Mouse (Mus musculus): Measurements from ENCODE around the gene Impdh1. TPM values are rescaled to one million over a fixed set of nuclear protein-coding genes. Genes with fewer than 3 reads are reported as not detected.

The Impdh1 gene
- total RNA-seq, 2 experiments from 2014 or later: 56.7 to 58.6 TPM

DNA sequence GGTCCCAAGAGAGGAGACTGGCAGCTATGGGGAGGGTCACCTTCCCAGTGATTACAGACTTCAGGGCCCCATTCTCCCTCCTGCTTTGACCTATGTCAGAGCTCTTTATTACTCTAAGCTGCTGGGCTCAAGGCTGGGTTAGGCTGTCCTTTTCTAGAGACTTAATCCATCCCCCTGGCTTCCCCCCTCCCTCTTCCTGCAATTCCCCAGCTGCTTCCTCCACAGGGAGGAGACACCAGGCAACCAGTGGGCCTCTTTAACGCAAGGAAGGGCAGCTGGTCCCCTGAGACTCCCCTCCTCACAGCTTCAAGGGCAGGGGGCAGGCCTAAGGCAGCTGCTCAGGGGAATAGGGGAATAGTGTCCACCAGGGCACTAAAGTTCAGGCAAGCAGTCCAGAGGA, 1.9 kb downstream of the Impdh1 start:
- no peak for DNase-seq (ENCODE audit: low spot score in 2 of 2)

DNA sequence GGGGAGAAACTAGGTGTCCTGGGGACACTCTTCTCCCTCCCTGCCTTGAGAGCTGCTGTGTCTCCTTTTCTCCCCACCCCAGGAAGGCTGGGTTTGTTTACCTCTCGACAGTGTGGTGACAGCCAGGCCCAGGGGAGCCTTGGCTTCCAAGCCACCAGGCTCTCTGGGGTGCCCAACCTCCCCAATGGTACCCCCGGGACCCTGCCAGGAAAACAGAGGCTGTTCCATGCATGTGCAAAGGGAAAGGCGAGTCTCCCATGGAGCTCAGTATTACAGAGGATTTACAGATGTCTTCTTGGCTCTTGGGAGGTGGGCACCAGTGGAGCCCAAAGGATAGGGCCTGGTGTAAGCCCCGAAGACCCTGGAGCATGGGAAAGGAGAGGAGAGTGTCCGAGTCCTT, 2.7 kb downstream of the Impdh1 start:
- DNase-seq (ENCODE audit: low spot score in 2 of 2): no peak

DNA sequence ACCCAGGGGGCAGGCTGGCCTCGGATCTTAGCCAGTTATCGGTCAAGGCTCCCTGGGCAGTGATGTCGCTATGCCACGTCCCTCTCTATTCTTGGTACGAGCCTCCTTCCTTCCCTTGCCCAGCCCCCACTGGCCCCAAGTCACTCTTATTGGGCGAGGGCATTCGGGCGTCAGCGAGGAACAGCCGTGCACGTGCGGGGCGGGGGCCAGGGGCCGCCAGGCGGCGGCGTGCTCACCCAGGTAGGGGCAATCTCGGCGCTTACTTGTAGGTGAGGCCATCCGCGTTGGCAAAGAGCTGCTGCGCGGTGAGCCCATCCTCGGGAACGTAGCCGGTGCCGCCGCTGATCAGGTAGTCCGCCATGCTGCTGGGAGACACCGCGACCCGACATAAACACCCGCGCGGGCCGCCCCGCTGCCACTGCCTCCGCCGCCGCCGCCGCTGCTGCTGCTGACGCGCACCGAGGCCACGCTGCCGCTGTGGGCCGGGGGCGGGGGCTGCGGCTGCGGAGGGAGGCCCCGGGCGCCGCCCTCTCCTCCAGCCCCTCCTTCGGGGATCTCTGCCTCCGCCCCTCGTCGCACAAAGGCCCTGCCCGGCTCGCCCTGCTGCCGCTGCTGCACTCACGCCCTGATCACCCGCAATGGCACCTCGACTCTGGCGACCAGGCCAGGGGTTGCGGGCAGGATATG, 4.2 kb downstream of the Impdh1 start:
- peak; percentile 54 to 73 for DNase-seq (ENCODE audit: low spot score in 2 of 2)

DNA sequence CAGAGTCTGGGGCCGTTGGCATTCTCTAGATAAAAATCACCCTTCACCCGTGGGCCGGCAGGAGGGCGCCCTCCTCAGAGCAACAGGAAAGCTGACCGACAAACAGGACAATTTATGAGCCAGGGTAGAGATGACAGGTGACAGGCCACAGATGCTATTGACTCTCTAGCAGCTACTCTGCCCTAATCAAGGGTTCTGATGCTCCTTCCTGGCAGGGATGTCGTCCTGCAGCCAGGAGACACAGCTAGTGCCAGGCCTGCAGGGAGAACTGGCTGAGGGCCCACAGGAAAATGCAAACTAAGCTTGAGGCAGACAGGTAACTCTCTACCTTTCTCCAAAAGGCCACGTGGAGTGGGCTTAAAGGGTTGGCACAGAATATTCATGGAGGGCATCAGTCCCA, 5.0 kb downstream of the Impdh1 start:
- no peak for DNase-seq (ENCODE audit: low spot score in 2 of 2)

DNA sequence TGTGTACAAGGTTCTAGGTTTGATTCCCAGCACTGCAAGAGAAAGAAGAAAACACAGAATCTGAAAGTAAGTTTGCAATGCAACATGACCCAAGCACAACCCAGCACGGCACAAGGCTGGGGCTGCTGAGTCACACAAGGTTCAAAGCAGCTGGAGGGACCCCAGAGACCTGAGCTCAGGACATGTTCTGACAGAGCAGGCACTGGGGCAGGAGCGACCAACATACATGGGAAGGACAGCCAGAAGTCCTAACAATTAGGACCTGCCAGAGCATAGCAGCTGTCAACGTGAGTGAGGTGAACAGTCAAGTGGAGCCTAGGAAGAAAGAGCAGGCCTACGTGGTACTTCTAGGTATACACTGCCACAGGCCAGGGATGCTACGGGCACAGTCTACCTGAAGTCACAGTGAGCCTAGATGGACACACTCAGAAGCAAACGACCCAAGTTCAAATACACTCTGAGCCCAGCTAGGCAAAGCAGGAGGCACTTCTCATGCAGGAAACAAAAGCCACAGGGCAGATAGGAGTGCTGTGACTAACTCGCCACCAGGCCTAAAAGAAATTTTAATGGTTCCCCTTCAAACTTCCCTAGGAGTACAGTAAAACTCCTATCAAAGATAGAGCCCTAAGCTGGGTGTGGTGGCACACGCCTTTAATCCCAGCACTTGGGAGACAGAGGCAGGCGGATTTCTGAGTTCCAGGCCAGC, 5.8 kb downstream of the Impdh1 start:
- no peak for DNase-seq (ENCODE audit: low spot score in 2 of 2)

DNA sequence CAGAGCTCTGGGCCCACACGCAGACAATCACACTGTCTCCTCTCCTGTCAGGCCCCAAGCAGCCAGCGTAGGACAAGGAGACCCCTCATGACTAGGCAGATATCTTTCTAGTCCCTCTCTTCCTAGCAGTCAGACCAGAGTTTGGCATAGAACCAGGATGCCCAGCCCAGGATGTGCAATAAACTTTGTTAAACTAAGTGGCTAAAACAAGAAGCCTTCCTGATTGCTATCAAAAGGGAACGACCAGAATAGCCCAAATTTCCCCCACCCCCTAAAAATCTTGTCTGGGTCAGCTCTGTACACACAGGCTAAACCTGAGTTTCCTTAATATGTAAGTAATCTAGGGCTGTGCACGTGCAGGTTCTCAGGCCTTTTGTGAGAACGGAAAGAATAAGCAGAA, 8.0 kb downstream of the Impdh1 start:
- no peak for DNase-seq (ENCODE audit: low spot score in 2 of 2)

DNA sequence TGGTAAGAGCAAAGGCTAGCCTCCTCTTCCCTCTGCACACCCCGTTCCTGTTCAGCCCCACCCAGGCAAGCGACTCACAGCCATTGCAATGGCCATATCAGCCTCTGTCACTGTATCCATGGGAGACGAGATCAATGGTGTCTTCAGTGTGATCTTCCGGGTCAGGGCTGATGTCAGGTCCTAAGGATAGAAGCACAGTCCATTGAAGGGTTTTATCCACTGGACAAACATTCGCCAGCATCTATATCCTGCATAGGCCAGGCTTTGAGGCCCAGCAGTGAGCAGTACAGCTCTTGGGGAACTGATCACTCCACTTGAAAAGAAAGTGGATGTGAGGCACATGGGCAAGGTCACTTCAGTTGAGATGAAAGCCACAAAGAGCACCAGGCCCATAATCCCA, 9.1 kb downstream of the Impdh1 start:
- no peak for DNase-seq (ENCODE audit: low spot score in 2 of 2)

DNA sequence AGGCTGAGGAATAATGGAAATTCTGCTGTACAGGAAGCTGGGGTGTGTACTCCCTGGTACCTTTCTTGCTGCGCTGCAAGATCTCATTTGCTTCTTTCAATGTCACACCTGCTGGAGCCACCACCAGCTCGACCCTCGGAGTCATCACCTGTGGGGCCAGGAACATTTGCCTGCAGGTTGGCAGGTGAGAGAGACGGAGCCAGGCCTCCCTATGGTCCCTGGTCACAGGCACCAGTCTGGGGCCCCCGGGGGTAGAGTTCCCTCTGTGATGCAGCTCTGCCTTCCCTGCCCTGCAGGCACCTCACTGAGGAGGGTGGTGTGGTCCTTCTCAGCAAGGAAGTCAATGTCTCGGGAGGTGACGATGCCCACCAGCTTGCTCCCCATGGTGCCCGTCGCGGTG, 10.2 kb downstream of the Impdh1 start:
- DNase-seq (ENCODE audit: low spot score in 2 of 2): no peak

DNA sequence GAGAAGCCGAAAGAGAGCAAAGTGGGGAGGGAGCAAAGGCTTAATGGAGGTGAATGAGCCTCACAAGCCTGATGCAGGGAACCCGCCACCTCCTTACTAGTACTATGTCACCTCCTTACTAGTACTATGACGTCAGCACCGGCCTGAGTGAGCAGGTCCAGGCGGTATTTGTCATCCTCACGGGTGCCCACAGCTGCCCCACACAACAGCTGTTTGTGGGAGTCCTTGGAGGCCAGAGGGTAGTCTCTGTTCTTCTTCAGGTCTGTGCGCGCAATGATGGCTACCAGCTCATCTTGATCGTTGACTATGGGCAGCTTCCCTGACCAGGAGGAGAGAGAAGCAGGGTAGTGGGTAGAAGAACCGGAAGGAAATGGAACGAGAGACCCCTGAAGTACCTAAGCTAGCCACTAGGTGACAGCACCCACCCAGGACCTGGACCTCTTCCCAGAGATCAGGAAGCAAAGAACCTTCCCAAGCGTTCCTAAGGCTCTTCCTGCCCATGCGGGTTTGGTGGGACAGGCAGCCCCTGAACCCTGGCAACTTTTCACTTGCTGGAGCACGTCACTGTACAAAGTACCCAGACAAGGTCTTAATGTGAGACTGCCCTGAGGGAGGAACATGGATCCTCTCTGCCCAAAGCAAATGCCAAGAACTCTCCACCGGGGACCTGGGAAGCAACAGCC, 11.1 kb downstream of the Impdh1 start:
- DNase-seq (ENCODE audit: low spot score in 2 of 2): no peak

DNA sequence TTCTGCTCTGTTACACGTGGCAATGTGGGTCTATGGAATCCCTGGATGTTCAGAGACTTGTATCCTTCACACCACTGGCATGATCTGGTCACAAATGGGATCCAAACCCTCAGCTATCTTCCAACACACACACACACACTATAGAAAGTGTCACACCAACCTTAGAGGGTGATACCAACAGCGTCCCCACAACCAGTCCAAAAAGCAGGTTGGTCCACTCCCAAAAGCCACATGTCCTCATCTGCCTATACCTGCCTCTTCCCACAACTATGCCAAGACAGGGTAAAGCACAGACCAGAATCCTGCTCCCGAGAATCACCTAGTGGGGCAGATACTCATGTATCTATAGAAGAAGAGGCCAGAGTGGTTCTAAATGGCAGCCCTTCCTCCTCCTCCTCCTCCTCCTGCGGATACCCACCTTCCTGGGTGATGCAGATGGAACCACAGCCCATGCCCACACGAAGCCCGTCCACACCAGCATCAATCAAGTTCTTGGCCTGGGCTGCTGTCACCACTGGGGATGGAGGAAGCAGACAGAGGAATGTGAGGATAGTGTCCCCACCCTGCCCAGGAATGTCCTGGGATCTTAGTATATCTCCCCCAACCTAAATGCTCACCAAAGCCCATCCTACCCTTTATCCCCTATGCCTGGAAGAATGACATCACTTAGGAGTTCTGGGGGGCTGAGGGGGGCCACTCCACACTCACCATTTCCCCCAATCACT, 12.1 kb downstream of the Impdh1 start:
- no peak for DNase-seq (ENCODE audit: low spot score in 2 of 2)

DNA sequence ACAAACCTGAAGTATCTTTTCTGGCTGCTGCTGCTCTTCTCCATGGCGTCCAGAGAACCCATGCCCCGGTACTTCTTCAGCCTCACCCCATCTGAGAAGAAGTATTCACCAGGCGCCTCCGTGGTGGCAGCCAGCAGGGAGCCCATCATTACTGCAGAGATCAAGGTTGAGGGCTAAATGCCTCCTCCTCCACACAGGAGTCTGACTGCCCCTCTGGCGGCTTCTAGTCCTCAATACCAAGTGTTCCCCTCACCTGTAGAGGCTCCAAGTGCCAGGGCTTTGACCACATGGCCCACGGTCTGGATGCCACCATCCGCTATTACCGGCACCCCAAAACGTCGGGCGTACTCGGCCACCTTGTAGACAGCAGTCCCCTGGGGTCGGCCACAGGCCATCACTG, 13.1 kb downstream of the Impdh1 start:
- DNase-seq (ENCODE audit: low spot score in 2 of 2): no peak

DNA sequence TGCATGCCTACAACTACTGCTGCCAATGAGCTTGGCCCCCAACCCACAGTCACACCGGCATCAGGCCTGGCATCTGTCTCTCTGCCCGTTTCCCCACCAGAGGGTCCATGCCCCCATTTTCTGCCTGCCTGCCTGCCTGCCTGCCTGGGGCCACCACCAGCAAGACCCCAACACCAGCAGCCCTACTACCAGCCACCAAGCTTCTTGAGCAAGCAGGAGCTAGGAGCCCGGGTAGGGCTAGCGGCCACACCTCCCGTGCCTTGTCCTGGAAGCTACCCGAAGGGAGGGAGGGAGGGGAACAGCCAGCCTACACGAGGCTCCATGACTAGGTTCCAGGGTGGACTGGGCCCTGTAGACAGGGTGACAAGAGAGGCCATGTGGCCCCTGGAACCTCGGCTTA, 14.2 kb downstream of the Impdh1 start:
- DNase-seq (ENCODE audit: low spot score in 2 of 2): no peak

DNA sequence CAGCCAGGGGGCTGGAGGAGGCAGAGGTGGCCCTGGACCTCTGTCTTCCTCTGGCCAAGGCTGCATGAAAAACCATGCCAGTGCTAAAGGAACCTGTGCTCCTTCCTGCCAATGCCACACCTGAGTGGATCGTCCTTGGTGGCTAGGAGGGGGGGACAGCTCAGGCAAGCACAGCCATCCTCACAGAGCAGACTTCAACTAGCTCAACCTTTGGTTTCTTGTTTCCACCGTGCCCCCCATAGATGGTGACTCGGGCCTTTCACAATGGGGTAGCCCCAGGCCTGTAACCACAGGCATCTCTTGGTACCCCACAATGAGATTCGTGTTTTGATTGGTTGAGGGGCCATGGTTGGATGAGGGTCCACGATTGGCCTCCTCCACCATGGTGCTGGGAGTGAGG, 14.8 kb downstream of the Impdh1 start:
- DNase-seq (ENCODE audit: low spot score in 2 of 2): no peak

DNA sequence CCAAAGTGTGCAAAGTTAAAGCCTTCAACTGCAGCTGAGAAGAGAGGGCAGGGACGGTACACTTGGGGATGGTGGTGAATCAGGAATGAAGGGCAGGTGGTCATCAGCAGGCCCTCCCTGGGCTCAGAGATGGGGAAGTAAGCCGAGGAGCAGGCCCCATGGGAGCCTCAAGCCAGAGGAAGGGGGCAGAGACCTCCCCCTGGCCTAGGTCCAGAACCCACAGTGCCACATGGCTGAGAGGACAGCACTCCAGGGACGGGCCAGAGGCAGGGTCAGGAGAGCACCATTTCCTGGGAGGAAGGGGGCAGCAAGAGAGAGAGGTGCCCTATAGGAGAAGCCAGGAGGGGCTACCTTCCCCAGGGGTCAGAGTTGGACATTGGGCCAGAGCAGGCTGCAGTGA, 15.7 kb downstream of the Impdh1 start:
- DNase-seq (ENCODE audit: low spot score in 2 of 2): no peak

DNA sequence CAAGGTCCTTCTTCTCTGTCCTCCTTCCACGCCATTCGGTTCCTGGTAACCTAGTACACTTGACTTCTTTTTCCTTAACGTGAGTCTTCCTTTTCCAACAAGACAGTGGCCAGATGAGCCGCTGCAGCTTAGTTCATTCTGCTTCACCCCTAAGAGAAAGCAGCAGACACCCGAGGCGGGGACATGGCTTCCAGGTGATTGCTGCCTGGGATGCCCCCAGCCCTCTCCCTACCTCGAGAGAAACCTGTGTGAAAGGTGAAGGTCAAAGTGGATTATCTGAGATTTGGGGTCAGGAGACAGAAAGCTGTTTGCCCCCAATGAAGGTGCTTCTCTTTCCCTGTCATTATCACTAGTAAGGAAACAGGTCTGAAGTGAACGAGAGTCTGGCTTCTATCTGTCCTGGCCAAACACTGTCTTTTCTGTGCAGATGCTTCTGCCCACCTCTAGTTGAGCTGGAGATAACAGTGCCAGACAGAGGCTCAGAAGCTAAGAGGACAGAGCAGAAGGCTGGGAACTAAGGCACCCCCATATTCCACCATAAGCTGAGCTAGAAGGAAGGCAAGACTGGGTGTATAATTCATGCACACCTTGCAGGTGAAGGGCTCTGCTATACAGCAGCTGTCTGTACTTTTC, 16.8 kb downstream of the Impdh1 start:
- DNase-seq (ENCODE audit: low spot score in 2 of 2): no peak

DNA sequence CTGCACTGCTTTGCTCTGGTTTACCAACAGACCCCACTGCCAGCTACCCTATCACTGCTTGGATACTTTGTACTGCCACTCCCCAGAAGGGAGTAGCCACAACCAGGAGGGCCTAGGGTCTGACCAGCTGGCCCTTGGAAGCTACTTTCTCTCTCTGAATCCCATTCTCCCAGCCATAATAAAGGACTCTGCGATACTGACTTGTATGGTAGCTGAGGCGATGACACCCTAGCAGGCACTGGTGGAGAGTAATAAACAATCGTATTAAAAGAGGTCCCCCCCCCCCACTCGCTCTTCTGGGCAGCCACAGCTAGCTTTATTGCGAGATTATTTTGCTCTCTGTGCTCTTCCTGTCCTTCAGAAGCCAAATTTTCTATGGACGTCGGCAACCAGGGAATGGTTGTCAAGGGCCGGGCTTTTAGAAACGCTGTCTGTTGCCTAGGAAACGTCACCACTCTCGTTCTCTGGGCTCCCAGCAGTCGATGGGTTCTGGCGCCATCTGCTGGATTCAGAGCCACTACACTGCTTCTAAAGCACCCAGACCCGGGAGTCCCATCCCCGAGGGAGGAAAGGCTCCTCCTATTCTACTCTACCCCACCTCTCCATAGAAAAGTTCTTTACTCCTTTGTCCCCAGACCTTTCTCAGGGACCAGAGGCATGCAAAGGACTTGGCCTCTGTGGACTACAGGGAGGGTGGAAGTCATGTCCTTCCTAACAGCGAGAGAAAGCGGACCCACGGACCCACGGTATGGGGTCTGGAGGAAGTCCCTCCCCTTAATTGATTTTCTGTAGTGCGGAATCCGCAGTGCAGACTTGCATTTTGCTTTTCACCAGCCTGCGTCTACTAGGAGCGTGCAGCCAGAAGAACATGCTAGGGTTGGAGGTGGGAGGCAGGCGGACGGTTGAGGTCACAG, 17.6 kb downstream of the Impdh1 start:
- DNase-seq (ENCODE audit: low spot score in 2 of 2): peak; percentile 93 to 95

DNA sequence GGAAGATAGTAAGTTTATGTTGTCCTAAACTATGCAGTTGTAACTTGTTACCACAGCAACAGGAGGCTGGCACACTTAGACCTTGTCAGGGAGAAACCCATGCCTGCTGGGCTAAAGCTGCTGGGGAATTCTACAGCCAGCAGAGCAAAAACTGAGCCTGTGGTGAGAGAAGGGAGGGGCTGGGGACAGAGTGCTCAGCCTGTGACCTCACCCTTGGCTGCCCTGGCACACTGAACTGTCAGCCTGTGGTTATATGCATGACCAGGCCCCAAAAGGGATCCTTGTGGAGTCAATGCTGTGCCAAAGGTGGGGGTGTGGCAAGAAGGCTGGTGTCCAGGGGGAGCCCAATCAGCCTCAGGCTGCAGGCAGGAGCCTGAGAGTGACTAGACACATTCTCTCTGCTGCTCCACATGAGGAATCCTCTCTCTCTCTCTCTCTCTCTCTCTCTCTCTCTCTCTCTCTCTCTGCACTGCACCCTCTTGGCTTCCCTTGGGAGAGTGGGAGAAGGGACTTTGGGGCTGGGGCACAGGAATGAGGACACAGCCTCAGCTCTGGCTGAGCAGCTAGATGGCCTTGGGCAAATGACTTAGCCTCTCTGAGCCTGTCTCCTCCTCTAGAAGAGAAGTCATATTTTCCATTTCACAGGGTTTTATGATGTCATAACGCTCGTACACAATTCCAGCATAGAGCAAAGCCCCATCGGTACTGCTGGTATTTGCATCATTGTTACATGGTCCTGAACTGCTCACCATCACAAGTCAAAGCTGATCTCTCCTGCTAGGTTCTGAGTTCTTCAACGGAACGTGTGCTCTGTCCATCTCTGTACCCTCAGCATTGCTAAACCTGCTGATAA, 20.1 kb downstream of the Impdh1 start:
- no peak for DNase-seq (ENCODE audit: low spot score in 2 of 2)

DNA sequence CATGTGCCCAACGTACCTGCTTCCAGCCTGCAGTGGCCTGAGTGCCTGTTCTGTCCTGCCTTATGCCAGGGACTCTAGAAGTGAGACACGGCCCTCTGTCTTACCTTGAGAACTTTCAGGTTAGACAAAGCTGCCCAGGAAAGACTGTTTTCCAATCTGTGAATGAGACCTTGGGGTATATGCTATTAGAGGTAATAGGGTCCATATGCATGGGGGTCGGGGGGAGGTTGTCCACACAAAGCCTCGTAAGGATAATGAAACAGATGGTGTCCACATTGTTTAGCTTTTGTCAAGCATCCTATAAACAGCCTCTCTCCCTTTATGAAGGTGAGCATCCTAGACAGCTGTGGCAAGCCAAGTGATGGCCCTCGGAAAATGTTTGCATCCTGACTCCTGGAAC, 21.0 kb downstream of the Impdh1 start:
- DNase-seq (ENCODE audit: low spot score in 2 of 2): no peak
